Mouse (Mus musculus): ENCODE results near the gene Supt7l.
"Not testable (repeated sequence)": the region's sequence is repeated elsewhere in the genome, so short reads cannot be mapped to it uniquely, and the experiment has no call there.

Supt7l gene

GRCm38 (mm10) chr5:31527707-31528106, at the start of gene Supt7l:
Gene Supt7l (minus strand): TSS chr5:31527807.
- DNase-seq = not testable (repeated sequence)

- DNase-seq = peak; percentile 33
Measured at GRCm38 (mm10) chr5:31576539-31576975, 49.0 kb upstream of the Supt7l start.

GRCm38 (mm10) chr5:31573722-31574121, 46.1 kb upstream of the Supt7l start:
- DNase-seq = no peak

GRCm38 (mm10) chr5:31571023-31571608, 43.5 kb upstream of the Supt7l start:
- peak; percentile 75 for DNase-seq

- no peak for DNase-seq
Measured at GRCm38 (mm10) chr5:31567951-31568657, 40.5 kb upstream of the Supt7l start.

GRCm38 (mm10) chr5:31566457-31566856, 38.9 kb upstream of the Supt7l start:
- DNase-seq = no peak

GRCm38 (mm10) chr5:31566026-31566425, 38.4 kb upstream of the Supt7l start:
- no peak for DNase-seq

- no peak for DNase-seq
Measured at GRCm38 (mm10) chr5:31564976-31565375, 37.4 kb upstream of the Supt7l start.

GRCm38 (mm10) chr5:31563905-31564304, 36.3 kb upstream of the Supt7l start:
- no peak for DNase-seq

GRCm38 (mm10) chr5:31563496-31563895, 35.9 kb upstream of the Supt7l start:
- peak; percentile 39 for DNase-seq

GRCm38 (mm10) chr5:31562036-31562666, 34.5 kb upstream of the Supt7l start:
- DNase-seq = peak; percentile 54

- DNase-seq = no peak
Measured at GRCm38 (mm10) chr5:31560352-31560751, 32.7 kb upstream of the Supt7l start.

- DNase-seq = no peak
Measured at GRCm38 (mm10) chr5:31559401-31559800, 31.8 kb upstream of the Supt7l start.

- DNase-seq = no peak
Measured at GRCm38 (mm10) chr5:31535228-31535627, 7.6 kb upstream of the Supt7l start.

- DNase-seq = no peak
Measured at GRCm38 (mm10) chr5:31528560-31528959, 953 bp upstream of the Supt7l start.

- peak; percentile 17 for DNase-seq
Measured at GRCm38 (mm10) chr5:31527117-31527680, 408 bp downstream of the Supt7l start.

GRCm38 (mm10) chr5:31526354-31527116, 1.1 kb downstream of the Supt7l start, which contains the start of gene Slc4a1ap:
Gene Slc4a1ap (plus strand): TSS chr5:31526995.
- peak; percentile 81 for DNase-seq

GRCm38 (mm10) chr5:31520556-31520955, 7.1 kb downstream of the Supt7l start:
- no peak for DNase-seq

- no peak for DNase-seq
Measured at GRCm38 (mm10) chr5:31512481-31512880, 15.1 kb downstream of the Supt7l start.

- DNase-seq = no peak
Measured at GRCm38 (mm10) chr5:31504843-31505242, 22.8 kb downstream of the Supt7l start.

GRCm38 (mm10) chr5:31494513-31495297, 32.9 kb downstream of the Supt7l start, which contains the start of gene Gpn1:
Gene Gpn1 (plus strand): TSS chr5:31494741.
- DNase-seq = peak; percentile 92

- DNase-seq = no peak
Measured at GRCm38 (mm10) chr5:31492031-31492430, 35.6 kb downstream of the Supt7l start.
